Comparison of ENCODE assay signal across 7 mouse cellular contexts in the genomic region with DNA sequence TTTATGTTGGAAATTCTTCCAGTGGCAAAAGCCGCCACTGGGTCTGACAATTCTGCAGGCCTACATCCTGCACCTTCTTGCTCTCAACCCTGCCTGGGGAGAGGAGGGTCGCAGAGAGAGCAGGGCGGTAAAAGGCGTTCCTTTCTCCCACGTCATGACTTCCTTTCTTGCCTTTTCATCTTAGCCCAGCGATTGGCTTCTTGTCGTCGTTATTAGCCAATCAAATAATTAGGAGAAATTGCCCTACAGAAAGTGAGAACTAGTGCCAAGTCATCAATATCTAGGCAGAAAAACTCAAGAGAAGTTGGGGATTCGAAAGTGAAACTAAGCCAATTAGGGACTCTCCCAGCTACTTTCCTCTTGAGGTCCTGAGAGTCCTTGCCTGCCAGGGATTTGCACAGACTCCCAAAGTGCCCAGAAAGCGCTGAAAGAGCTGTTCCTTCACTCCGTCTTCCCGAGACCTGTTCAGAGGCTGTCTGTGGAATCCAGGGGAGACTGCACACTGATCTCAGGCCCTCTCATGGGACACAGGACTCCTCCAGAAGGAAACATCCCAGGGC. TPM values are rescaled to one million over a fixed set of nuclear protein-coding genes. Genes with fewer than 3 reads are reported as not detected.
DNase-seq lines count a peak whose midpoint lies in the region; ATAC-seq lines count a peak whose summit lies in the region.
"Not testable (repeated sequence)": the region's sequence is repeated elsewhere in the genome, so short reads cannot be mapped to it uniquely, and the experiment has no call there.

TSS of gene H2-T22 (minus strand) at position 138 of the 560 bp plus-strand sequence.
TSS of gene Gm6034 (plus strand) at position 352 of the 560 bp plus-strand sequence.

- not testable (repeated sequence) for H3K9me3 ChIP-seq in intestine, embryonic 14.5 days (ENCODE audit: control insufficient read depth, low read length); megakaryocyte, embryonic 14.5 days

- H3K36me3 ChIP-seq in intestine, embryonic 14.5 days (ENCODE audit: control insufficient read depth, insufficient read depth, low read length); megakaryocyte, embryonic 14.5 days (replicated peaks; ENCODE audit: low read length): not testable (repeated sequence)

- H3K9ac ChIP-seq in intestine, embryonic 14.5 days (ENCODE audit: low read length), result peak within 1 kb of the TSS; percentile 29

- DNase-seq in adipocyte (ENCODE audit: low spot score), result peak; percentile 95
- DNase-seq in embryo, embryonic 10.5 days (ENCODE audit: low spot score), result peak; percentile 92
- DNase-seq in gastrocnemius, postnatal 25 days, result peak; percentile 71
- DNase-seq in intestine, embryonic 14.5 days (ENCODE audit: low spot score), result peak; percentile 81
- DNase-seq in left cerebral cortex, postnatal 10 days (ENCODE audit: extremely low spot score in 1 of 2, low spot score in 2 of 2), result peak; percentile 71 to 80
- peak; percentile 71 to 83 for DNase-seq in right cerebral cortex, postnatal 10 days (ENCODE audit: low spot score in 2 of 2)

- WGBS in intestine, embryonic 14.5 days, result 2% methylated on average over 12 of the region's 12 CpGs

- H3K4me3 ChIP-seq in intestine, embryonic 14.5 days (ENCODE audit: low read depth, low read length), result peak within 1 kb of the TSS; percentile 38
- H3K4me3 ChIP-seq in megakaryocyte, embryonic 14.5 days (replicated peaks), result peak within 1 kb of the TSS; percentile 90

- peak; percentile 96 for ATAC-seq in intestine, embryonic 14.5 days (replicated peaks; ENCODE audit: low FRiP score, low TSS enrichment, low read depth)

- H3K4me2 ChIP-seq in intestine, embryonic 14.5 days (ENCODE audit: low read length), result peak within 1 kb of the TSS; percentile 61

- not testable (repeated sequence) for H3K27me3 ChIP-seq in intestine, embryonic 14.5 days (replicated peaks; ENCODE audit: control insufficient read depth, insufficient read depth, low read length); megakaryocyte, embryonic 14.5 days (replicated peaks)

- H3K27ac ChIP-seq in intestine, embryonic 14.5 days (ENCODE audit: low read depth), result not testable (repeated sequence)

- H3K4me1 ChIP-seq in intestine, embryonic 14.5 days (replicated peaks; ENCODE audit: control insufficient read depth, insufficient read depth, low read length); megakaryocyte, embryonic 14.5 days: not testable (repeated sequence)

- intact Hi-C loops in left cerebral cortex, postnatal 10 days (cut with DNase I), result loop anchor here (10.0 kb wide), 1 partner anchor 48 kb away; no protein-coding TSS in a partner anchor

RNA-seq across cellular contexts. Expression of gene H2-T22, which starts in this region (rescaled TPM):
- 1 to 10 TPM; 5.8 to 7.2 TPM for total RNA-seq in gastrocnemius, postnatal 25 days (2021)
- 15.0 and 17.8 TPM in 2 replicates for polyA plus RNA-seq in intestine, embryonic 14.5 days (2014; fragmentation: Nextera tagmentation; extraction: Ambion mirVana)
- 1 to 10 TPM; 5.7 to 6.1 TPM for total RNA-seq in left cerebral cortex, postnatal 10 days (2021)
- polyA plus RNA-seq in megakaryocyte, embryonic 14.5 days (2012; ENCODE audit: insufficient read depth, low replicate concordance), result 6.2 TPM in 1 of 2 replicates, not detected in the other

RNA-seq across cellular contexts. Expression of gene Gm6034, which starts in this region (rescaled TPM):
- total RNA-seq in gastrocnemius, postnatal 25 days (2021), result not detected
- polyA plus RNA-seq in intestine, embryonic 14.5 days (2014; fragmentation: Nextera tagmentation; extraction: Ambion mirVana), result not detected in 2 replicates
- total RNA-seq in left cerebral cortex, postnatal 10 days (2021), result not detected
- polyA plus RNA-seq in megakaryocyte, embryonic 14.5 days (2012; ENCODE audit: insufficient read depth, low replicate concordance), result 0.25 TPM in 1 of 2 replicates, not detected in the other
